Mouse (Mus musculus) forebrain, embryonic 14.5 days (tissue): ENCODE results near the gene Unc93a. TPM values are rescaled to one million over a fixed set of nuclear protein-coding genes. Genes with fewer than 3 reads are reported as not detected.
"Not testable (repeated sequence)": the region's sequence is repeated elsewhere in the genome, so short reads cannot be mapped to it uniquely, and the experiment has no call there.

ENCODE experiments used
- ATAC-seq: fragments of 200-750 bp; cut with Nextera tagmentation; 2 replicates; pipeline ENCODE4 v1.8.0; 2017; ENCODE audit warnings: mild to moderate bottlenecking, moderate library complexity
- DNase-seq: peaks from one replicate; pipeline ENCODE4 v3.0.0-alpha.2; 2015; ENCODE audit warnings: low spot score
- H3K27ac ChIP-seq: fragments of 300-500 bp; sonication (generic); 2 replicates; pipeline ENCODE4 v1.5.1; 2014; ENCODE audit warnings: low read depth, mild to moderate bottlenecking, control low read depth, low read length, moderate library complexity
- H3K27me3 ChIP-seq: fragments of 300-500 bp; sonication (generic); replicated peaks from 2 replicates; pipeline ENCODE4 v1.6.1; 2014; ENCODE audit warnings: low read length, control low read depth, mixed read lengths; ENCODE audit not compliant: control insufficient read depth, insufficient read depth
- H3K36me3 ChIP-seq: fragments of 300-500 bp; sonication (generic); 2 replicates; pipeline ENCODE4 v1.6.1; 2014; ENCODE audit warnings: low read length, control low read depth; ENCODE audit not compliant: control insufficient read depth, insufficient read depth
- H3K4me1 ChIP-seq: fragments of 300-500 bp; sonication (generic); 2 replicates; pipeline ENCODE4 v1.6.1; 2014; ENCODE audit warnings: antibody characterized with exemption, low read length, control low read depth; ENCODE audit not compliant: control insufficient read depth, insufficient read depth
- H3K4me2 ChIP-seq: fragments of 300-500 bp; sonication (generic); 2 replicates; pipeline ENCODE4 v1.6.1; 2014; ENCODE audit warnings: mild to moderate bottlenecking, control low read depth, low read length
- H3K4me3 ChIP-seq: fragments of 300-500 bp; sonication (generic); 2 replicates; pipeline ENCODE4 v1.5.1; 2014; ENCODE audit warnings: low read depth, low read length, control low read depth
- H3K9ac ChIP-seq: fragments of 300-500 bp; sonication (generic); 2 replicates; pipeline ENCODE4 v1.6.1; 2014; ENCODE audit warnings: mild to moderate bottlenecking, low read length, control low read depth, moderate library complexity
- H3K9me3 ChIP-seq: fragments of 300-500 bp; sonication (generic); replicated peaks from 2 replicates; pipeline ENCODE4 v1.6.1; 2016; ENCODE audit warnings: low read length, control low read depth, mixed read lengths; ENCODE audit not compliant: control insufficient read depth
- WGBS: fragments of 180-500 bp; shearing (Covaris S2); extraction: QIAGEN DNeasy Blood & Tissue Kit; methylation state at CpG from one replicate; pipeline ENCODE4 v1.1.7; 2014; 5-methylcytosine and 5-hydroxymethylcytosine counted together
- polyA plus RNA-seq: library from polyadenylated mRNA; unstranded; fragments of >200 nt; fragmentation: Nextera tagmentation; extraction: Ambion mirVana; gene quantifications from 2 replicates; pipeline ENCODE4 v1.2.1, GENCODE M21; 2014

The Unc93a gene
- polyA plus RNA-seq, 1 experiment from 2014 or later, result not detected

GRCm38 (mm10) chr17:13142665-13143064 lies 11.1 kb upstream of the Unc93a start:
- not testable (repeated sequence) for H3K27ac ChIP-seq, DNase-seq
- no CpG with 5 or more reads among the region's 2 CpGs for WGBS

GRCm38 (mm10) chr17:13135356-13135755 lies 3.7 kb upstream of the Unc93a start:
- not testable (repeated sequence) for DNase-seq, ATAC-seq, H3K4me1 ChIP-seq, H3K27ac ChIP-seq, H3K9ac ChIP-seq, H3K4me2 ChIP-seq, H3K9me3 ChIP-seq, H3K4me3 ChIP-seq, H3K27me3 ChIP-seq, H3K36me3 ChIP-seq
- WGBS, result 100% methylated on average over 1 of the region's 6 CpGs

More at GRCm38 (mm10) chr17:13142665-13143064, 11.1 kb upstream of the Unc93a start:
- H3K9me3 ChIP-seq, ATAC-seq, H3K4me1 ChIP-seq, H3K9ac ChIP-seq, H3K4me2 ChIP-seq, H3K4me3 ChIP-seq, H3K27me3 ChIP-seq, H3K36me3 ChIP-seq: not testable (repeated sequence)

- not testable (repeated sequence) for H3K9me3 ChIP-seq, H3K4me1 ChIP-seq, H3K27me3 ChIP-seq, H3K4me2 ChIP-seq, DNase-seq, H3K9ac ChIP-seq, H3K4me3 ChIP-seq, ATAC-seq, H3K36me3 ChIP-seq, H3K27ac ChIP-seq
- 84% methylated on average over 8 of the region's 8 CpGs for WGBS
These were observed 742 bp upstream of the Unc93a start for GRCm38 (mm10) chr17:13132352-13132751.

- H3K27me3 ChIP-seq, H3K4me3 ChIP-seq, H3K9ac ChIP-seq, H3K4me1 ChIP-seq, H3K9me3 ChIP-seq, DNase-seq, H3K27ac ChIP-seq, H3K4me2 ChIP-seq, H3K36me3 ChIP-seq, ATAC-seq: not testable (repeated sequence)
- WGBS, result 84% methylated on average over 8 of the region's 11 CpGs
These were observed 1.7 kb downstream of the Unc93a start for GRCm38 (mm10) chr17:13129737-13130465.

GRCm38 (mm10) chr17:13129324-13129723 lies 2.3 kb downstream of the Unc93a start:
- not testable (repeated sequence) for H3K4me1 ChIP-seq, H3K27me3 ChIP-seq, H3K4me3 ChIP-seq, ATAC-seq, DNase-seq, H3K36me3 ChIP-seq, H3K4me2 ChIP-seq, H3K9me3 ChIP-seq, H3K27ac ChIP-seq, H3K9ac ChIP-seq
- WGBS, result no CpG with 5 or more reads among the region's 3 CpGs

- H3K4me3 ChIP-seq, H3K4me2 ChIP-seq, H3K9me3 ChIP-seq, H3K4me1 ChIP-seq, DNase-seq, H3K9ac ChIP-seq, ATAC-seq, H3K36me3 ChIP-seq, H3K27ac ChIP-seq, H3K27me3 ChIP-seq: not testable (repeated sequence)
- 40% methylated on average over 2 of the region's 3 CpGs for WGBS
These were observed 7.4 kb downstream of the Unc93a start for GRCm38 (mm10) chr17:13124241-13124640.

GRCm38 (mm10) chr17:13123308-13124038 lies 8.1 kb downstream of the Unc93a start:
- not testable (repeated sequence) for H3K4me2 ChIP-seq, H3K27ac ChIP-seq, H3K9me3 ChIP-seq, H3K27me3 ChIP-seq, H3K36me3 ChIP-seq, H3K9ac ChIP-seq, H3K4me1 ChIP-seq, ATAC-seq, DNase-seq, H3K4me3 ChIP-seq
- 94% methylated on average over 2 of the region's 5 CpGs for WGBS

GRCm38 (mm10) chr17:13112504-13113291 lies 18.9 kb downstream of the Unc93a start:
- not testable (repeated sequence) for H3K36me3 ChIP-seq, DNase-seq, H3K9me3 ChIP-seq, H3K27ac ChIP-seq, H3K4me2 ChIP-seq, H3K4me1 ChIP-seq, H3K9ac ChIP-seq, H3K27me3 ChIP-seq, H3K4me3 ChIP-seq
- ATAC-seq, result peak; percentile 86
- 52% methylated on average over 2 of the region's 9 CpGs for WGBS
